Mouse (Mus musculus): Measurements from ENCODE around the gene Bcor. TPM values are rescaled to one million over a fixed set of nuclear protein-coding genes. Genes with fewer than 3 reads are reported as not detected.

Gene Bcor
- total and polyA plus RNA-seq, 3 experiments = 11.2 to 22.4 (median 18.0) TPM

DNA sequence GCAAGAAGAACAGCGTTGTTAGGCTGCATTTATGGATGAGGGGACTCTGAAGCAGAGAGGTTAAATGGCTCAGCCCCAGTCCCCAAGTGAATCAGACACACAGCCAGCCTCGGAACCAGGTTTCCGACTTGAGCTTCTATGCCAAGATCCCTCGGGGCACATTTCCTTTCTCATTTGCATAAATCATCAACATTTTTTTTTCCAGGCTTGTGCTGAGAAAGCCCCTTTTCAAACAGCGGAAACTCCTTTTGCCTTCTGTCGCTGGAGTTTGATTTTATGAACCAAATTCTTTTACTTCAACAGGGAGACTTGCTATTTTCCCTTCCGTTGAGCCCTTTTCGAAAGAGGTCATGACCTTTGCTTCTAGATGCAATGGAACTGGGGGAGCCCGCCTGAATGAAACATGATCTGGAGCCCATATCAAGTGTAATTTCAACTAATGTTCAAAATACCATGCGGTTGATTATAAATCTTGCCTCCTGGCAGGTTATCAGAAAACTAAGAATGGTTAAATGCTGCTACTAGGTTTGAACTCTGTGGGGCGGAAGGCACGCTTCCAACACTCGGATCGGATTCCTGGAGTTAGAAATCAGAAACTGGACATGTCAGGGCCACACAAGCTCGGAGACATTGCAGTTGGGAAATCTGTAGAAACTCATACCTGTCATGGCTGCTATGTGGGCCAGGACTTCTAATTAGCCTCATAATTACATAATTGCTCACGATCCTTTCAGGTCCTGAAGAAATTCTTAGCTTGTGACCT lies 15.2 kb upstream of the Bcor start:
- intact Hi-C loops (cut with DNase I) = no loop called here
- H3K9ac ChIP-seq (ENCODE audit: low read depth, low read length) = no peak overlapping the region
- 58% methylated on average over 16 of the region's 16 CpGs for WGBS
- no peak for DNase-seq
- no peaks in the 10 kb centered on the region for H3K79me2 ChIP-seq (replicated peaks; ENCODE audit: control insufficient read depth, insufficient read depth, low read length)
- no peak overlapping the region for H3K27ac ChIP-seq
- no peak overlapping the region for H3K4me3 ChIP-seq
- no peaks in the 10 kb centered on the region; the same call in 1 of the 2 replicates for H3K4me1 ChIP-seq (ENCODE audit: control insufficient read depth, insufficient read depth, low read length)
- no peaks in the 10 kb centered on the region for H3K36me3 ChIP-seq (ENCODE audit: control insufficient read depth, insufficient read depth, low read length)
- TF ChIP-seq POLR2A (IDR thresholded peaks at IDR 0.05; ENCODE audit: insufficient read depth, low read depth, low read length) (no peak), CTCF (IDR thresholded peaks at IDR 0.05) (no peak), EP300 (IDR thresholded peaks at IDR 0.05; ENCODE audit: insufficient read depth, low read depth, low read length) (no peak)
- no peaks in the 10 kb centered on the region for H3K27me3 ChIP-seq (ENCODE audit: control insufficient read depth, insufficient read depth, low read length)

GRCm38 (mm10) chrX:12170128-12170527 lies 10.0 kb upstream of the Bcor start:
- intact Hi-C loops (cut with DNase I) = no loop called here
- 47% methylated on average over 3 of the region's 3 CpGs for WGBS
- Histone ChIP-seq H3K36me3 (ENCODE audit: control insufficient read depth, insufficient read depth, low read length) (no peaks in the 10 kb centered on the region), H3K27ac (no peak overlapping the region), H3K9ac (ENCODE audit: low read depth, low read length) (no peak overlapping the region), H3K79me2 (replicated peaks; ENCODE audit: control insufficient read depth, insufficient read depth, low read length) (no peaks in the 10 kb centered on the region), H3K27me3 (ENCODE audit: control insufficient read depth, insufficient read depth, low read length) (no peaks in the 10 kb centered on the region), H3K4me3 (no peak overlapping the region), H3K4me1 (ENCODE audit: control insufficient read depth, insufficient read depth, low read length) (no peaks in the 10 kb centered on the region; the same call in 1 of the 2 replicates)
- TF ChIP-seq EP300 (IDR thresholded peaks at IDR 0.05; ENCODE audit: insufficient read depth, low read depth, low read length) (no peak), POLR2A (IDR thresholded peaks at IDR 0.05; ENCODE audit: insufficient read depth, low read depth, low read length) (no peak), CTCF (IDR thresholded peaks at IDR 0.05) (no peak)
- no peak for DNase-seq

DNA sequence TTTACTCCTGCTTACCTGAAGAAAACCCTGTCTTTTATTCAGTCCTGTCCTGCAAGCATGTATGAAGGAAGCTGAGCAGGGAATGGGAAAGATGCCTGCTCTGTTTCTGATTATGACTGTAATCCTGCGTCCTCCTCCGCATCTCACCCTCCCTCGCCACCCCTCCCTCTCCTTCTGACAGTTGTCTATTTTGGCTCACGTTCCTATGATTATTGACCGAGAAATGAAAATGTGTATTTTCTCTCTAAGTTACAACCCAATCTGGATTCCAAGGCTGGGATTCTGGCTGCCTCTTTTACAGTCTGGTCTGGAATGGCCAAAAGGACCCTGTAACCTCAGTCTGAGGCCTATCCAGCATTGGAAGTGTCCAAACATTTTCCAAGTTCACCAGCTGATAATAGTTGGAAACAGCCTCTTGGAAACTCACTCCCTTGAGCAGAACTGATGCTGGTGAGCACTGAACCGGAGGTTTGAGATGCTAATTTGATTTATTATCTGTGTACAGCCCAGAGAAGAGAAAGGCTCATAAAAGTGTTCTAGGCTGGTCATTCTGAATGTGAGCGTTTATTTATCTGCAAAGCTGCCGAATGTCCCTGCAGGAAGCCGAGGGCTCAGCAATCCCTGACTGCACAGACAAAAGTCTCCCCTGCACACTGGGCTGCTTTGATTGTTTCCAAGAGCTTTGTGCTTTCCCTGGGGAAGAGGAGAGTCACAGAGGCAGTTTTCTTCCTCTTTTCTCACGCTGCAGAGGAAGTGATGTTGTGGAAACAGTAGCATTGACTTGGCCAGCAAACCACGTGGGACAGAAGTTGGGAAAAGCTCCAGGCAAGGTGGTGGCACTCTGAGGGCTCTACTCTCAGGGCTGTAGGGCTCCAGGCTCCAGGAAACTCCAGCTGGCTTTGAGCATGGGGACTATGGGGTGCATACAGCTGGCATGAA lies 4.7 kb upstream of the Bcor start:
- no peaks in the 10 kb centered on the region; the same call in 1 of the 2 replicates for H3K4me1 ChIP-seq (ENCODE audit: control insufficient read depth, insufficient read depth, low read length)
- no peaks in the 10 kb centered on the region for H3K36me3 ChIP-seq (ENCODE audit: control insufficient read depth, insufficient read depth, low read length)
- TF ChIP-seq POLR2A (IDR thresholded peaks at IDR 0.05; ENCODE audit: insufficient read depth, low read depth, low read length) (peak; percentile 74; the same call in 1 of the 2 replicates), CTCF (IDR thresholded peaks at IDR 0.05) (no peak), EP300 (IDR thresholded peaks at IDR 0.05; ENCODE audit: insufficient read depth, low read depth, low read length) (peak; percentile 76; the same call in 1 of the 2 replicates)
- no peak overlapping the region for H3K9ac ChIP-seq (ENCODE audit: low read depth, low read length)
- intact Hi-C loops (cut with DNase I) = no loop called here
- H3K79me2 ChIP-seq (replicated peaks; ENCODE audit: control insufficient read depth, insufficient read depth, low read length) = no peaks in the 10 kb centered on the region
- H3K27ac ChIP-seq = peak overlapping the region; percentile 62
- peak; percentile 38 to 58 for DNase-seq
- H3K4me3 ChIP-seq = no peak overlapping the region
- H3K27me3 ChIP-seq (ENCODE audit: control insufficient read depth, insufficient read depth, low read length) = no peaks in the 10 kb centered on the region
- WGBS = 42% methylated on average over 11 of the region's 11 CpGs

DNA sequence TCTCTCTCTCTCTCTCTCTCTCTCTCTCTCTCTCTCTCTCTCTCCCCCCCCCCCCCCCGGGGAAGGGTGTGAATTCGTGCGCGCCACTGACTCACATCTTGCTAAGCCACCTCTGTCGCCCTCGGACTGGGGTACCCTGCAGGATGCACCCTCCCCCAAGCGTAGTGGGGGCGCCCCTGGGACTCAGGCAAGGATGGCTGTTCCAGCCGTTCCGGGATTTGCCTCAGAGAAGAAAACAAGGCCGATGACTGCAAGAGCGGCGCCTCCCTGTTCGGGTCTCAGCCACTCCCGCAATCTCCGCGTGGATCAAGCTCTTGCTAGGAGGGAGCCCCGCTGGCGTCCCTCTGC lies 647 bp downstream of the Bcor start:
- H3K36me3 ChIP-seq (ENCODE audit: control insufficient read depth, insufficient read depth, low read length) = no peaks in the 10 kb centered on the region
- DNase-seq = peak in 1 of 2 experiments; percentile 68
- H3K9ac ChIP-seq (ENCODE audit: low read depth, low read length) = peak overlapping the region; percentile 90
- intact Hi-C loops (cut with DNase I) = loop anchor here (2.0 to 10.0 kb wide), 4 partner anchors 81 to 355 kb away; no protein-coding TSS in a partner anchor
- no peaks in the 10 kb centered on the region for H3K79me2 ChIP-seq (replicated peaks; ENCODE audit: control insufficient read depth, insufficient read depth, low read length)
- no peaks in the 10 kb centered on the region for H3K27me3 ChIP-seq (ENCODE audit: control insufficient read depth, insufficient read depth, low read length)
- peak overlapping the region; percentile 87 for H3K27ac ChIP-seq
- peak overlapping the region; percentile 56 for H3K4me3 ChIP-seq
- no peak for TF ChIP-seq EP300 (IDR thresholded peaks at IDR 0.05; ENCODE audit: insufficient read depth, low read depth, low read length)
- no peak for TF ChIP-seq POLR2A (IDR thresholded peaks at IDR 0.05; ENCODE audit: insufficient read depth, low read depth, low read length)
- no peak for TF ChIP-seq CTCF (IDR thresholded peaks at IDR 0.05)
- H3K4me1 ChIP-seq (ENCODE audit: control insufficient read depth, insufficient read depth, low read length) = peaks cover 4% of the 10 kb centered on the region
- WGBS = 11% methylated on average over 14 of the region's 19 CpGs

GRCm38 (mm10) chrX:12158821-12159533 lies 1.2 kb downstream of the Bcor start:
- peak overlapping the region; percentile 87 for H3K27ac ChIP-seq

More at GRCm38 (mm10) chrX:12158821-12159533, 1.2 kb downstream of the Bcor start:
- no peaks in the 10 kb centered on the region for H3K36me3 ChIP-seq (ENCODE audit: control insufficient read depth, insufficient read depth, low read length)
- peak; percentile 76 to 78 for DNase-seq
- peak; percentile 81 for TF ChIP-seq POLR2A (IDR thresholded peaks at IDR 0.05; ENCODE audit: insufficient read depth, low read depth, low read length)
- no peak for TF ChIP-seq CTCF (IDR thresholded peaks at IDR 0.05)
- no peak for TF ChIP-seq EP300 (IDR thresholded peaks at IDR 0.05; ENCODE audit: insufficient read depth, low read depth, low read length)
- H3K4me3 ChIP-seq = peak overlapping the region; percentile 41
- peaks cover 4% of the 10 kb centered on the region for H3K4me1 ChIP-seq (ENCODE audit: control insufficient read depth, insufficient read depth, low read length)
- WGBS = 9% methylated on average over 31 of the region's 31 CpGs
- H3K27me3 ChIP-seq (ENCODE audit: control insufficient read depth, insufficient read depth, low read length) = no peaks in the 10 kb centered on the region
- intact Hi-C loops (cut with DNase I) = loop anchor here (2.0 to 10.0 kb wide), 4 partner anchors 80 to 354 kb away; no protein-coding TSS in a partner anchor
- peak overlapping the region; percentile 90 for H3K9ac ChIP-seq (ENCODE audit: low read depth, low read length)
- no peaks in the 10 kb centered on the region for H3K79me2 ChIP-seq (replicated peaks; ENCODE audit: control insufficient read depth, insufficient read depth, low read length)

Data from heart, adult 2 months (tissue).